Mouse (Mus musculus) heart, embryonic 13.5 days (tissue): ENCODE data around the gene Nucb1. TPM values are rescaled to one million over a fixed set of nuclear protein-coding genes. Genes with fewer than 3 reads are reported as not detected.
A peak's percentile ranks its signal among the peaks of the same experiment; 100 is the strongest.

ENCODE experiments used
- ATAC-seq: fragments of 200-750 bp; cut with Nextera tagmentation; 2 replicates; pipeline ENCODE4 v1.8.0; 2017; ENCODE audit warnings: moderate TSS enrichment; ENCODE audit not compliant: insufficient number of reproducible peaks, low FRiP score, low TSS enrichment; ENCODE audit errors: extremely low read depth
- H3K27ac ChIP-seq: fragments of 300-500 bp; sonication (generic); replicated peaks from 2 replicates; pipeline ENCODE4 v1.5.1; 2015; ENCODE audit warnings: moderate library complexity, mild to moderate bottlenecking, inconsistent platforms
- H3K27me3 ChIP-seq: fragments of 300-500 bp; sonication (generic); replicated peaks from 2 replicates; pipeline ENCODE4 v1.6.1; 2015; ENCODE audit warnings: mild to moderate bottlenecking, inconsistent platforms
- H3K36me3 ChIP-seq: fragments of 300-500 bp; sonication (generic); 2 replicates; pipeline ENCODE4 v1.6.1; 2015; ENCODE audit warnings: mild to moderate bottlenecking, inconsistent platforms
- H3K4me1 ChIP-seq: fragments of 300-500 bp; sonication (generic); 2 replicates; pipeline ENCODE4 v1.6.1; 2015; ENCODE audit warnings: inconsistent platforms
- H3K4me2 ChIP-seq: fragments of 300-500 bp; sonication (generic); 2 replicates; pipeline ENCODE4 v1.6.1; 2015; ENCODE audit warnings: inconsistent platforms, mild to moderate bottlenecking, moderate library complexity
- H3K4me3 ChIP-seq: fragments of 300-500 bp; sonication (generic); 2 replicates; pipeline ENCODE4 v1.5.1; 2015; ENCODE audit warnings: moderate library complexity, mild to moderate bottlenecking, inconsistent platforms
- H3K9ac ChIP-seq: fragments of 300-500 bp; sonication (generic); 2 replicates; pipeline ENCODE4 v1.6.1; 2015; ENCODE audit warnings: inconsistent platforms, mild to moderate bottlenecking, moderate library complexity
- H3K9me3 ChIP-seq: fragments of 300-500 bp; sonication (generic); 2 replicates; pipeline ENCODE4 v1.6.1; 2016; ENCODE audit warnings: inconsistent platforms
- WGBS: fragments of 180-500 bp; shearing (Covaris S2); methylation state at CpG from one replicate; pipeline ENCODE4 v1.1.7; 2015; ENCODE audit warnings: mixed read lengths; 5-methylcytosine and 5-hydroxymethylcytosine counted together
- polyA plus RNA-seq: library from polyadenylated mRNA; unstranded; fragments of >200 nt; fragmentation: Nextera tagmentation; extraction: Ambion mirVana; gene quantifications from 2 replicates; pipeline ENCODE4 v1.2.1, GENCODE M21; 2015

The Nucb1 gene
- polyA plus RNA-seq, 1 experiment from 2014 or later = 175 TPM

DNA sequence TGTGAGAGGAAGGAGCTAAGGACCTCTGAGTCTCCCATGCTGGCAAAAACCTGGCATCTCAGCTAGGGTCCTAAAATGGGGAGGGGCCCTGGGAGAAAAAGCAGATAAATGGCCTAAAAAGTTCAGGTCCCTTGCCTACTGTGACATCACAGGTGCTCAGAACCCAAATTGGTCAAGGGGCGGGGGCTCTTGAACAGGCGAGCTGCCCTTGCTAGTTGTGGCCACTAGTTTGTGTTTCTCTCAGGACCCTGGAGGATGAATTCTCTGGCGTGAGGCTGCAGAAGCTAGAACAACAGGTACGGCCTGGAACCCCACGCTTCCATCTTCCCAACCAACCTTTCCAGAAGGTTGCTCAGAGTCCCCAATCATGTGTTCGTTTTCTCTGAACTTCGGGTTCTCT, 4.2 kb upstream of the Nucb1 start:
- WGBS = 84% methylated on average over 7 of the region's 7 CpGs
- H3K9ac ChIP-seq = no peak overlapping the region
- no peaks in the 10 kb centered on the region for H3K27me3 ChIP-seq
- H3K4me1 ChIP-seq = peaks cover 18% of the 10 kb centered on the region
- no peak for ATAC-seq
- H3K9me3 ChIP-seq = no peaks in the 10 kb centered on the region
- no peak overlapping the region for H3K4me3 ChIP-seq
- H3K4me2 ChIP-seq = no peak overlapping the region
- H3K27ac ChIP-seq = no peak overlapping the region
- H3K36me3 ChIP-seq = no peaks in the 10 kb centered on the region

DNA sequence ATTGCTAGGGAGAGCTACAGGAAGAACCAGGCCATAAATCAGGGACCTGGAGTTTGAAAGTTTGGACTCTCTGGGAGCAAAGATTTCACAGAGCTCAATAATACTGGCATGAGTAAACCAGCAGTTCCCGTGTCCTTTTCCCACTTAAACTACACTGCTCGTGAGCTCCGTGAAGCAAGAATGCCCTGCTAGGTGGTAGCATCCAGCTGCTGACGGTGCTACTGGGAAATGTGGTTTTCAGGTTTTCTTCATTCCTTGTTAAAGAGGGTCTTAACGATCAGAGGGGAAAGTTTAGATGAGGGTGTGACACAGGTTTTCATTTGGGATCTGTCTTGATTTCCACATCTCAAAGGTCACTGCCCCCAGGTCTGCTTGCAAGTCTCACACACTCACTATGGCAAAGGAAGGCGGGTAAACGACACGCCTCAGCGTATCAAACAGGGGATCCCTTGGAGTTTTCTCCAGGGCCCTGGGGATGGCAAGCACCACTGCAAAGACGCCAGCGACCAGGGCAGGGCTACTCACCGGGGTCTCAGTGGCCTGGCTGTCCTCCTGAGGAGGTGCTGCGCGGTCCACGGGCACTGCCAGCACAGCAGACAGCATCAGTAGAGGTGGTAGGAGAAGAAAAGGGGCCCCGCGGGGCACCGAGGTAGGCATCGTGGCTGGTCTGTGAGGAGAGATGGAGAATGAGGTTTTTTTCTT, 874 bp downstream of the Nucb1 start:
- Histone ChIP-seq H3K36me3 (peaks cover 35% of the 10 kb centered on the region), H3K4me3 (peak overlapping the region; percentile 90), H3K9me3 (no peaks in the 10 kb centered on the region), H3K27ac (peak overlapping the region; percentile 90), H3K4me1 (peaks cover 18% of the 10 kb centered on the region), H3K4me2 (peak overlapping the region; percentile 96), H3K9ac (peak overlapping the region; percentile 95), H3K27me3 (no peaks in the 10 kb centered on the region)
- 29% methylated on average over 19 of the region's 19 CpGs for WGBS
- ATAC-seq = no peak

GRCm38 (mm10) chr7:45508561-45508960, 1.6 kb downstream of the Nucb1 start:
- peak overlapping the region; percentile 96 for H3K4me2 ChIP-seq
- ATAC-seq = peak; percentile 57; the same call in 1 of the 2 replicates
- H3K9ac ChIP-seq = peak overlapping the region; percentile 95

DNA sequence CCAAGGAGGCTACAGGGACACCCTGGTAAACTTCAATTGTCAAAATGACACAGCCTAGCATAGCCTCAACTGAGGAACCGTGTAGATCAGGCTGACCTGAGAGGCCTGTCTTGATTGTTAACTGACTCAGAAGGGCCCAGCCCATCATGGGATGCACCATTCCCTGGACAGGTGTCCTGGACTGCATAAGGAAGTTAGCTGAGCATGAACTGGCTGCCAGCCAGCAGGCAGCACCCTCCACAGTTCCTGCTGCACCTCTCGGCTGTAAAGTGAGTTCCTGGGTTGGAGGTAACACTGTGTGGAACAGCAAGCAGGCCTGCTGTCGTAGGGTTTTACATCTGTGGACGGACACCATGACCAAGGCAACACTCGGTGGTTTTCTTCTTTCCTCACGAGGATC, 2.6 kb downstream of the Nucb1 start:
- ATAC-seq = no peak
- Histone ChIP-seq H3K27ac (no peak overlapping the region), H3K27me3 (no peaks in the 10 kb centered on the region), H3K4me3 (no peak overlapping the region), H3K9ac (no peak overlapping the region), H3K4me1 (peaks cover 18% of the 10 kb centered on the region), H3K9me3 (no peaks in the 10 kb centered on the region), H3K4me2 (peak overlapping the region; percentile 96; the same call in 1 of the 2 replicates), H3K36me3 (peaks cover 49% of the 10 kb centered on the region)
- 86% methylated on average over 6 of the region's 6 CpGs for WGBS

More at GRCm38 (mm10) chr7:45508561-45508960, 1.6 kb downstream of the Nucb1 start:
- 73% methylated on average over 6 of the region's 6 CpGs for WGBS
- Histone ChIP-seq H3K27ac (peak overlapping the region; percentile 90), H3K4me3 (peak overlapping the region; percentile 90), H3K27me3 (no peaks in the 10 kb centered on the region), H3K4me1 (peaks cover 18% of the 10 kb centered on the region), H3K9me3 (no peaks in the 10 kb centered on the region), H3K36me3 (peaks cover 41% of the 10 kb centered on the region)

DNA sequence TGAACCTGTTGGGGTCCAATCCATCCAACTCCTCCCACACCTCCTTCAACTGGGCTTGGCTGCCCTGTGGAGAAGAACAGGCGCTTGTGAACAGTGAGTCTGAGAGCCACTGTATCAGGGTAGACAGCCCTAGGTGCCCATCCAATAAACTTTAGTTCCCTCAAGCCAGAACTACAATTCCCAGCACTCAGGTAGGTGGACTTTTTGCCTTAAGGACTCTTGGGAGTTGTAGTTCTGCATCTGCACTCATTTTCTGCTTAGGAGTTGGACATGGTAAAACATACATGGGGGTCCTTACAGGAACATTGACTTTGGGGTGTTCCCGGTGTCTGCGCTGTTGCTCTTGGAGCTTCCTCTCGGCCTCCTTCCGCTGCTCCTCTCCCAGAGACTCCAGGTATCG, 11.8 kb downstream of the Nucb1 start:
- H3K4me2 ChIP-seq = no peak overlapping the region
- no peaks in the 10 kb centered on the region for H3K27me3 ChIP-seq
- H3K27ac ChIP-seq = no peak overlapping the region
- H3K9ac ChIP-seq = no peak overlapping the region
- no peak overlapping the region for H3K4me3 ChIP-seq
- peaks cover 97% of the 10 kb centered on the region for H3K36me3 ChIP-seq
- no peaks in the 10 kb centered on the region for H3K9me3 ChIP-seq
- no peak for ATAC-seq
- 92% methylated on average over 6 of the region's 6 CpGs for WGBS
- H3K4me1 ChIP-seq = peaks cover 5% of the 10 kb centered on the region

DNA sequence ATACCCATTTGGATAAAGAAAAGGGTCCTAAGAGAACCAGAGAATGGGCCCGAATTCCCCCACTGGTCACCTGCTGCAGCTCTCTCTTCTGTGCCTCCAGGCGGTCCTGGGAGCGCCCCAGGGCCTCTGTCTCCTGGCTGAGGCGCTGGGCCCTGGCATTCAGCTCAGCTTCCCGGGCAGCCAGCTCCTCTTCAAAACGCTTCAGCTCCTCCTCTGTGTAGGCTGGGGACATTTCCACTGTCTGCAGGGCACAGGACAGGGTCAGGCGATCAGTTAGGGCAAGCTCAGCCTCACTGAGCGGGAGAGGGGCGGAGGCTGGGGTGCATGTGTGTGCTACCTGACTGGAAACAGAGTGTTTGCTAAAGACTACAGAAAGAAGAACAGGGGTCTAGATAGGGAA, 15.7 kb downstream of the Nucb1 start:
- peaks cover 76% of the 10 kb centered on the region for H3K36me3 ChIP-seq
- no peaks in the 10 kb centered on the region for H3K27me3 ChIP-seq
- H3K4me2 ChIP-seq = no peak overlapping the region
- H3K27ac ChIP-seq = no peak overlapping the region
- no peak overlapping the region for H3K9ac ChIP-seq
- ATAC-seq = no peak
- 82% methylated on average over 9 of the region's 9 CpGs for WGBS
- H3K4me1 ChIP-seq = peaks cover 15% of the 10 kb centered on the region
- H3K4me3 ChIP-seq = no peak overlapping the region
- H3K9me3 ChIP-seq = no peaks in the 10 kb centered on the region

GRCm38 (mm10) chr7:45492951-45493350, 17.3 kb downstream of the Nucb1 start:
- no peak overlapping the region for H3K27ac ChIP-seq
- peaks cover 28% of the 10 kb centered on the region for H3K4me1 ChIP-seq
- H3K9me3 ChIP-seq = no peaks in the 10 kb centered on the region
- H3K36me3 ChIP-seq = peaks cover 60% of the 10 kb centered on the region
- H3K27me3 ChIP-seq = no peaks in the 10 kb centered on the region
- H3K9ac ChIP-seq = no peak overlapping the region
- no peak overlapping the region for H3K4me3 ChIP-seq
- H3K4me2 ChIP-seq = no peak overlapping the region
- no peak for ATAC-seq
- 87% methylated on average over 5 of the region's 5 CpGs for WGBS

GRCm38 (mm10) chr7:45492225-45492844, 17.9 kb downstream of the Nucb1 start:
- 93% methylated on average over 8 of the region's 8 CpGs for WGBS
- ATAC-seq = no peak
- Histone ChIP-seq H3K9ac (no peak overlapping the region), H3K4me3 (no peak overlapping the region), H3K4me2 (no peak overlapping the region), H3K27ac (no peak overlapping the region), H3K27me3 (no peaks in the 10 kb centered on the region), H3K4me1 (peaks cover 29% of the 10 kb centered on the region), H3K36me3 (peaks cover 54% of the 10 kb centered on the region), H3K9me3 (no peaks in the 10 kb centered on the region)

DNA sequence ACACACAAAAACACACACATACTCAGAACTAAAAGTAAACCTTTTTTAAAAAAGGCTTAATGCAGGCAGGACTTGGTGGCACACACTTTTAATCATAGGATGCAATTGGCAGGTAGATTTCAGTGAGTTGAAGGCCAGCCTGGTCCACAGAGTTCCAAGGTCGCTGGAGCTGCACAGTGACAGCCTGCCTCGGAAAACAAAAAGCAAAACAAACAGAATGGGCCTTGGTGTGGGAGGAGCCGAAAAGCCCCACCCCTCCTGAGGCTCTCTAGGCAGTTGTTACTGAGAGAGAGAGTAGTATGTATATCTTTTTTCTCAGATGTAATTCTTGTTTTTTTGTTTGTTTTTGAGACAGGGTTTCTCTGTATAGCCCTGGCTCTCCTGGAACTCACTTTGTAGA, 18.9 kb downstream of the Nucb1 start:
- WGBS = 23% methylated on average over 3 of the region's 3 CpGs
- H3K4me1 ChIP-seq = peaks cover 29% of the 10 kb centered on the region
- no peaks in the 10 kb centered on the region for H3K27me3 ChIP-seq
- no peak; the same call in 1 of the 2 replicates for ATAC-seq
- H3K4me3 ChIP-seq = no peak overlapping the region
- H3K27ac ChIP-seq = no peak overlapping the region
- H3K4me2 ChIP-seq = peak overlapping the region; percentile 37; the same call in 1 of the 2 replicates
- 0 out of 2 replicates have a peak overlapping the region, but pooled peaks have one; percentile 42 for H3K9ac ChIP-seq
- no peaks in the 10 kb centered on the region for H3K9me3 ChIP-seq
- peaks cover 43% of the 10 kb centered on the region for H3K36me3 ChIP-seq

- Histone ChIP-seq H3K36me3 (peaks cover 40% of the 10 kb centered on the region), H3K4me1 (peaks cover 29% of the 10 kb centered on the region), H3K4me3 (no peak overlapping the region), H3K27me3 (no peaks in the 10 kb centered on the region), H3K9me3 (no peaks in the 10 kb centered on the region), H3K4me2 (peak overlapping the region; percentile 37), H3K27ac (no peak overlapping the region), H3K9ac (0 out of 2 replicates have a peak overlapping the region, but pooled peaks have one; percentile 42)
- no peak for ATAC-seq
- WGBS = 46% methylated on average over 9 of the region's 9 CpGs
These were observed 19.4 kb downstream of the Nucb1 start for GRCm38 (mm10) chr7:45490822-45491221.

DNA sequence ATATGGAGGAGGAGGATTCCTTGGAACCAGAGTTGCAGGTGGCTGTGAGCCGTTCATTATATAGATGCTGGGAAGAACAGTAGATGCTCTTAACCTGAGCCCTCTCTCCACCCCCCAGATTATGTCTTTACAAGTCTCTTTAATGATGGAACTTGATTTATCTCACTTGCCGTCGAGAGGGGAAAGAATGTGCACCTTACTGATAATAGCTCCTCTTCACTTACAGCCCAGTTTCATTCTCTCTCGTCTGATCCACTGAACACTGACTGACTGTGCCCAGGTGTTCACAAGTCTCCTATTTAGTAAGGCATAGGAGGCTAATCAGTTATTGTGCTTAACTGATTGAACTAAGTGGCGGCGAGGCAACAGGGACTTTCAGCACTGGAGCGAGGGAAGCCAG, 20.6 kb downstream of the Nucb1 start:
- H3K4me2 ChIP-seq = no peak overlapping the region
- no peaks in the 10 kb centered on the region for H3K27me3 ChIP-seq
- no peak overlapping the region for H3K9ac ChIP-seq
- no peak for ATAC-seq
- H3K4me1 ChIP-seq = peaks cover 29% of the 10 kb centered on the region
- WGBS = 49% methylated on average over 7 of the region's 7 CpGs
- H3K9me3 ChIP-seq = no peaks in the 10 kb centered on the region
- no peak overlapping the region for H3K4me3 ChIP-seq
- no peak overlapping the region for H3K27ac ChIP-seq
- peaks cover 29% of the 10 kb centered on the region for H3K36me3 ChIP-seq
